Mouse (Mus musculus) erythroblast, embryonic 14.5 days (primary cell): ENCODE data around the gene Zbtb39.

Source experiments
- GATA1 ChIP-seq: IDR thresholded peaks from 2 replicates; pipeline ENCODE4 v1.6.1; 2012; ENCODE audit warnings: low read length, inconsistent platforms, mixed read lengths
- TAL1 ChIP-seq: IDR thresholded peaks from 3 replicates; pipeline ENCODE4 v1.6.1; 2012; ENCODE audit warnings: low read length, inconsistent platforms, mixed read lengths

DNA sequence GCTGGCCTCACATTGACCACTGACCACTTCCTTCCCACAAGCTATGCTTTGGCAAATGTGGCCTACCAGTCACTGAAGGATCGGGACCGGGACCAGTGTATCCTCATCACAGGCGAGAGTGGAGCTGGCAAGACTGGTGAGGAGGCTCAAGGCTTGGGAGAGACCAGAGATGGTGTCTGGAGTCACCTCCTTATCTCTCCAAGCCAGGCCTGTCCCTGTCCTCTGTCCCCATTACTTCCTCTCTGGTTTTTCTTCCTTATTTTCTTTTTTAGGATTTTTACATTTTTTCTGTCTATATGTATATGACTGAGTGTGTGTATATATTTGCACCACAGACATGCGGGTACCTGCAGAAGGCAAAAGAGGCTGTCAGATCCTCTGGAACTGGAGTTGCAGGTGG, 33.6 kb upstream of the Zbtb39 start:
- no peak for TF ChIP-seq GATA1
- no peak for TF ChIP-seq TAL1
